Mouse (Mus musculus) CD8-positive naive resting alpha-beta T cell, adult 2 months (primary cell): ENCODE measurements around the gene Yipf2.

Source experiments
- DNase-seq, 2 experiments: peaks; one replicate each; pipeline ENCODE4 v3.0.0; 2022; ENCODE audit warnings: low read depth in 2 of 2, low spot score in 2 of 2

Gene Yipf2

GRCm38 (mm10) chr9:21592703-21593121 is at the start of gene Yipf2, which contains the start of gene Timm29:
Gene Yipf2, minus strand, starts transcription at chr9:21592828.
Gene Timm29, plus strand, starts transcription at chr9:21592722.
- peak; percentile 86 to 91 for DNase-seq

GRCm38 (mm10) chr9:21639031-21639430 is 46.4 kb upstream of the Yipf2 start:
- no peak for DNase-seq

GRCm38 (mm10) chr9:21635639-21636038 is 43.0 kb upstream of the Yipf2 start:
- DNase-seq: no peak

DNA sequence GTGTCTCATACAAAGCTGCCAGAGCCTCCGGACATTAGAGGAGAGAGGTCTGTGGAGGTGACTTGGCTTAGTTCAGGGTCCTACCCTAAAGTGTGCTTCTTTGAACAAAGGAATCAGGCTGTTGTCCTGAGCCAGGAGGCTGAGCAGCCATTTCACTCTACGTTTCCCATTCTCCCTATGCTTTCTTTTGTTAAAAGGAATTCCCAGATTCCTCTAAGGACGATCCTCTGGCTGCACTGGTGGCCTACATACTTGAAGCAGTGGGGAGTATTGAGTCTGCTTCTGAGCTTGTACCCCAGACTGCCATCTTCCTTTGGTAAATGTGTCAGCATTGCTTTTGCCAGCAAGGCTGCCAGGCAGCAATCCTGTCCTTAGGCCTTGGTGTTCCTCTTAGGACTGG is 40.5 kb upstream of the Yipf2 start:
- no peak for DNase-seq

- peak; percentile 15 to 48 for DNase-seq
These were observed 38.0 kb upstream of the Yipf2 start for GRCm38 (mm10) chr9:21630673-21631072.

GRCm38 (mm10) chr9:21627145-21627795 is 34.6 kb upstream of the Yipf2 start:
- no peak for DNase-seq

DNA sequence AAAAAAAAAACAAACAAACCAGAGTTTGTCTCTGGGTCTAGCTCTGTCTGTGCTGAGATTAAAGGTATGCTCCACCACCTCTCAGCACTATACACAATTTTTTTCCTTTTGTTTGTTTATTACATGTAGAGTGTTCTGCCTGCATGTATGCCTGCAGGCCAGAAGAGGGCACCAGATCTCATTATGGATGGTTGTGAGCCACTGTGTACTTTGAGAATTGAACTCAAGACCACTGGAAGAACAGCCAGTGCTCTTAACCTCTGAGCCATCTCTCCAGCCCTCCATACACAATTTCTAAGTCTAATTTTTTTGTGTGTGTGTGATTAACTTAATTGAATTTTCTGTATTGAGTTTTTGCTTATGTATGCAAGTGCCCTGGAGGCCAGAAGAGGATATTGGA is 33.9 kb upstream of the Yipf2 start:
- DNase-seq: peak in 1 of 2 experiments; percentile 9

- DNase-seq: no peak
These were observed 33.0 kb upstream of the Yipf2 start for GRCm38 (mm10) chr9:21625342-21626339.

DNA sequence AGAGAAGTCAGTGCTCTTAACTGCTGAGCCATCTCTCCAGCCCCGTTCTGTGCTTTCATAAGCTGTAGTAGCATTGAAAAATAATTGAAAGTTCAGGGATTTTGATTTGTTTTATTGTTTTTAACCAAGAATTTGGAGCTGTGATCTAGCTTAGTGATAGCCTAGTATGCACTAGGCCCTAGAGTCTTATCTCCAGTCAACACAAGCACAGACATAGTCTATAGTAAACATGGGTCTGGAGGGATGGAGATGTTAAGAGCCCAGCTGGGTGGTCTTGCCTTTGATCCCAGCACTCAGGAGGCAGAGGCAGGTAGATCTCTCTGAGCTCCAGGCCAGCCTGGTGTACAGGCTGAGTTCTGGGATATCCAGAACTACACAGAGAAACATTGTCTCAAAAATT is 30.0 kb upstream of the Yipf2 start:
- no peak for DNase-seq

GRCm38 (mm10) chr9:21620229-21620628 is 27.6 kb upstream of the Yipf2 start:
- no peak for DNase-seq

- DNase-seq: no peak
These were observed 24.4 kb upstream of the Yipf2 start for GRCm38 (mm10) chr9:21617066-21617465.

DNA sequence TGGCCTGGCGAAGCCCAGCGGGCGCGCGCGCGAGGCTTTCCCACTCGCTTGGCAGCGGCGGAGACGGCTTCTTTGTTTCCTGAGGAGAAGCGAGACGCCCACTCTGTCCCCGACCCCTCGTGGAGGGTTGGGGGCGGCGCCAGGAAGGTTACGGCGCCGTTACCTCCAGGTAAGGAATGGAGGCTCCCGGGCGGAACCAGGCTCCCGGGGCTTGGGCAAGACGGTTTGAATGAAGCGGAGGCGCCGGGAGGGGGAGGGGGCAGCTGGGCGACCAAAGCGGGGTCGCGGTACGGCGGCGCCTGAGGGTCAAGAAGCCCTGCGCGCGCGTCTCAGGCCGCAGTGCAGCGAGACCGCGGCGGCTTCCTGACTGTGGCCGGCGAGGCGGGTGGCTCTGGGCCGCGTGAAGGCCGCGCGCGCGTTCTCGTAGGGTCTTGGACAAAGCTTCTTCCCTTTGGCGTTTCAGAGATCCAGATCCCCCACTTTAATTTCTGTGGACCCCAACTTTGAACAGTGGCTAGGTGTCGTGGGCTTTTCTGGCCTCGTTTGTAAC is 23.7 kb upstream of the Yipf2 start:
- DNase-seq: no peak

DNA sequence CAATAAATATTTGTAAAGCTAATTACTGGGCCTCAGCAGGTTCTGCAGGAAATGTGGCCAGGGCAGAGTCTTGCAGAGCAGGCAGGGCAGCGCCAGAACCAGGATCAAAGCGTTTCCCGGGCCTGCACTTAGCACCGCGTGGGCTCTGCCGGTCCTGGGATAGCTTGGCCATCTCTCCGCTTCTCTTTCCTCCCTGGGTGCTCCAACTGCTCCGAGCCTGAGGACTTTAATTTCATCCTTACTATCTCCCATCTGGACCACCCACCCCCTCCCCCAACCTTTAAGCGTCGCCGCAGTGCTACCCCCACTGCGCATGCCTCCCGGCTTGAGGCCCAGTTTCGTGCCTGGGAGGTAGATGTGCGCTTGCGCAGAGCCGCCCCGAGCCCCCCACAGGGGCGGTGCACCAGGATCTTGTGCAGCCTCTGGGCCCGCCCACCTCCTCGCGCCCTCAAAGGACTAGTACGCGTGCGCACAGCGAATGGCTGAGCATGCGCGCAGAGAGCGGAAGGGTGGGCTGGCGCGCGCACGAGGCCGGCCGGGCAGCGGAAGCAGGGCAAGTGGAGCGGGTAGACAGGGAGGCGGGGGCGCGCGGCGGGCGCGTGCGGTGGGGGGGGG is 23.1 kb upstream of the Yipf2 start, which contains the start of gene Smarca4:
Gene Smarca4 (plus strand): TSS at position 553 of the 615 bp plus-strand sequence.
- DNase-seq: peak; percentile 99

- DNase-seq: no peak
These were observed 22.4 kb upstream of the Yipf2 start for GRCm38 (mm10) chr9:21614864-21615616.

GRCm38 (mm10) chr9:21609861-21610260 is 17.2 kb upstream of the Yipf2 start:
- DNase-seq: peak; percentile 64 to 72

- DNase-seq: no peak
These were observed 14.0 kb upstream of the Yipf2 start for GRCm38 (mm10) chr9:21606648-21607047.

DNA sequence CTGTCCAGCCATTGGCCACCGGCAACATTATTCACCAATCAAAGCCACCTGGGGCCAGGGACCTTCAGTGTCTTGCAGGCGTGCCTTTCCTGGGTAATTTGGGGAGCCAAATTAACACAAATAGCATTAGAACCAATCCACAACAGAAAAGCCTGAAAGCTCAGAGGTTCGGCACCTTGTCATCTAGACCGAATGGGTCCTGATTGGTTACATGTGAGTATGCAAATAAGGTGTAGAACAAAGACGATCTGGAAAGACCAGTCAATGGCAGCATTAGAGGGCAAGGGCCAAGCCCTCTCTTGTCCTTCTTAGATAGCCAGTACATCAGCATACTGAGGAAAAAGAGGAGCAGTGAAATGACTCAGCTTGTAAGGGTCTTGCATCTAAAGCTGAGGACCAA is 13.2 kb upstream of the Yipf2 start:
- DNase-seq: no peak

- DNase-seq: no peak
These were observed 11.5 kb upstream of the Yipf2 start for GRCm38 (mm10) chr9:21604119-21604518.

DNA sequence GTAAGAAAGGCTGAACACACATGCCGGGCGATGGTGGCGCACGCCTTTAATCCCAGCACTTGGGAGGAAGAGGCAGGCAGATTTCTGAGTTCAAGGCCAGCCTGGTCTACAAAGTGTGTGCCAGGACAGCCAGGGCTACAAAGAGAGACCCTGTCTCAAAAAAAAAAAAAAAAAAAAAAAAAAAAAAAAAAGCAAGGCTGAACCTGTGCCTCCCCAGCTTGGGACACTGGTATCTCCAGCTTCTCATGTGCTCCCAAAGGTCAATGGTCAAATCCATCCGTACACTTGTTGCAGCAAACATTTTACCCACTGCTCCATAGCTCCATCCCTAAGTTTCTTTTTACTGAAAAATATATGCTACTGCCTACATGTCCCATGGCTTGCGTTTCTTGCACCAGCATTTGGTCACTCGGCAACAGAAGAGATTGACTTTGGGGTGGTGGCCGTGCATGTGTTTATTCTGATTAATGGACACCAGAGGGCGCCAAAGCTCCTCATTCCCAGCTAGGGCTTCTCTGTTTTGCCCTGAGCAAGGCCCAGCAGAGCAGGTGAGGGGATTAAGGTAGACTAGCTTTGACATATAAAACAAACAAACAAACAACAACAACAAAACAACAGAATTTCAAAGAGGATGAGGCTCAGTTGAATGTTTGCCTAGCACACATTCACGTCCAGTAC is 9.2 kb upstream of the Yipf2 start:
- peak; percentile 61 to 72 for DNase-seq

DNA sequence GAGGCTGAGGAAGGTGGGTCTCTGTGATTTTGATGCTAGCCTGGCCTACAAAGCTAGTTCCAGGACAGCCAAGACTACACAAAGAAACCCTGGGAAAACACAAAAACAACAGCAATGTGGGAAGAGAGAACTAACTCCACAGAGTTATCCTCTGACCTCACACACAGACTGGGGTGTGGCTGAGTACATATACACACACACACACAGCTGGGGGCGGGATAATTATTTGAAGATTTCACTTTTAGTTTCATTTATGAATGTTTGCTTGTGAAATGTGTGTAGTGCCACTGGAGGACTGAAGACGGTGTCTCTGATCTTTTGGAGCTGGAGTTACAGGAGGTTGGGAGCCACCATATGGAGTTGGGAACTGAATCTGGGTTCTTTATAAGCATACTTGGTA is 8.4 kb upstream of the Yipf2 start:
- DNase-seq: no peak
